Mouse (Mus musculus) thymus, adult 2 months (tissue): ENCODE data around the gene Il1r1. TPM values are rescaled to one million over a fixed set of nuclear protein-coding genes. Genes with fewer than 3 reads are reported as not detected.

Source experiments
- DNase-seq: peaks from one replicate; pipeline ENCODE4 v3.0.0; 2021
- H3K27ac ChIP-seq: fragments of 200-500 bp; 2 replicates; pipeline ENCODE4 v1.5.1; 2012; ENCODE audit warnings: low read length, control low read depth; ENCODE audit not compliant: control insufficient read depth, insufficient read depth
- H3K27me3 ChIP-seq: fragments of 200-500 bp; 2 replicates; pipeline ENCODE4 v1.6.1; 2012; ENCODE audit warnings: mild to moderate bottlenecking, low read length, moderate library complexity, mixed read lengths; ENCODE audit not compliant: control insufficient read depth, insufficient read depth
- H3K36me3 ChIP-seq: fragments of 200-500 bp; 2 replicates; pipeline ENCODE4 v1.6.1; 2012; ENCODE audit warnings: mild to moderate bottlenecking, low read length, moderate library complexity; ENCODE audit not compliant: control insufficient read depth, insufficient read depth
- H3K4me1 ChIP-seq: fragments of 200-500 bp; replicated peaks from 2 replicates; pipeline ENCODE4 v1.6.1; 2012; ENCODE audit warnings: low read length; ENCODE audit not compliant: control insufficient read depth, insufficient read depth
- H3K4me3 ChIP-seq: fragments of 200-500 bp; 2 replicates; pipeline ENCODE4 v1.5.1; 2012; ENCODE audit warnings: mild to moderate bottlenecking, low read length, control low read depth, moderate library complexity; ENCODE audit not compliant: control insufficient read depth, insufficient read depth
- CTCF ChIP-seq: fragments of 200-500 bp; IDR thresholded peaks from 2 replicates; pipeline ENCODE4 v1.5.1; 2012; ENCODE audit warnings: mild to moderate bottlenecking, control low read depth, low read length, moderate library complexity, borderline replicate concordance; ENCODE audit not compliant: control insufficient read depth, poor library complexity, insufficient read depth; ENCODE audit errors: extremely low read depth
- POLR2A ChIP-seq: fragments of 200-500 bp; IDR thresholded peaks from 2 replicates; pipeline ENCODE4 v1.6.1; 2012; ENCODE audit warnings: mild to moderate bottlenecking, low read length, control low read depth, moderate library complexity; ENCODE audit not compliant: control insufficient read depth, poor library complexity, insufficient read depth; ENCODE audit errors: extremely low read depth
- WGBS: fragments of 180-500 bp; shearing (Covaris S2); methylation state at CpG from one replicate; pipeline ENCODE4 v1.1.7; 2018; 5-methylcytosine and 5-hydroxymethylcytosine counted together
- polyA plus RNA-seq: library from polyadenylated mRNA; depleted of rRNA; stranded (reverse); fragments of >200 nt; gene quantifications from 2 replicates; pipeline ENCODE4 v1.2.3, GENCODE M21; 2012

The Il1r1 gene
- polyA plus RNA-seq, 1 experiment = 3.3 TPM

- Histone ChIP-seq H3K4me3 (no peak overlapping the region), H3K4me1 (no peaks in the 10 kb centered on the region), H3K27ac (no peak overlapping the region), H3K36me3 (no peaks in the 10 kb centered on the region), H3K27me3 (no peaks in the 10 kb centered on the region)
- TF ChIP-seq CTCF (no peak), POLR2A (no peak)
- no peak for DNase-seq
- 96% methylated on average over 5 of the region's 5 CpGs for WGBS
Measured at GRCm38 (mm10) chr1:40217521-40217920, 7.4 kb upstream of the Il1r1 start.

DNA sequence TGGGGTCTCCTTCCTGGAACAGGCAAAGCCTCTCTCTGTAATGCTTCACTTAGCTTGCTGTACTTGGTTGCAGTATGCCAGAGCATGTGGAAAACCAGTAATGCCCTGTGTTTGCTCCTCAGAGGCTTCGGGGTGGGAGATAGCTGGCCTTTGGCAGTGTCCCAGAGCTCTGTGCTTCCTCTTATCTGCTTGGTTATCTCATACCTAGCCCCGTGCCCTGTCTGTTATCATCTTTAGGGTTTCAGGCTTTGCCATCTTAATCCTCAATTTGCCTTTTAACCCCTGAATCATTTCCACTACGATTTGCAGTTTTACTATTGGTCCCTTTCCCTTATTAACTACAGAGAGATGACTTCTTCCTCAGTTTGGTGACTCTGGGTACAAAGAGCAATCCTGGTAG is 6.3 kb upstream of the Il1r1 start:
- Histone ChIP-seq H3K27me3 (no peaks in the 10 kb centered on the region), H3K4me3 (no peak overlapping the region), H3K27ac (no peak overlapping the region), H3K4me1 (no peaks in the 10 kb centered on the region), H3K36me3 (no peaks in the 10 kb centered on the region)
- 62% methylated on average over 3 of the region's 3 CpGs for WGBS
- no peak for TF ChIP-seq POLR2A
- no peak for TF ChIP-seq CTCF
- no peak for DNase-seq

GRCm38 (mm10) chr1:40220549-40220948 is 4.3 kb upstream of the Il1r1 start:
- TF ChIP-seq POLR2A (no peak), CTCF (no peak)
- Histone ChIP-seq H3K36me3 (no peaks in the 10 kb centered on the region), H3K27me3 (no peaks in the 10 kb centered on the region), H3K4me3 (no peak overlapping the region), H3K4me1 (0 out of 2 replicates have a peak, but pooled peaks cover 2% of the 10 kb centered on the region), H3K27ac (no peak overlapping the region)
- DNase-seq = no peak
- WGBS = 79% methylated on average over 1 of the region's 1 CpGs

DNA sequence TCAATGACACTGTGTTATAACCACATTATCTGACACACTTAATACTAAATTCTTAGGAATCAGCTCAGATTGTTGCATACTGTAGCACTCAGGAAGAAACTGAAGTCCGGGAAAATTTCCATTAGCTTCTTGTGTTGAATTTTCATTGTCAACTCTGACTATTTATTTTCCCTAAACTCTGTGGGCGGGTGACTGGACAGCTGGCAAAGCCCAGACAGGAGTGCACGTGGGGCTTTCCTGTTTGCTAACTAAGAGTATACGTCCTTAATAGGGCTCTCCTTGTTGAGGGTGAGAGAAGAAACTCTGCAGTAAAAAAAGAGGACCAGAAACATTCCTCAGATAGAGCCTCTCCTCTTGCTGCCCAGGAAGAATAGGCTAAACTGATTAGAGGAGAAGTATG is 3.0 kb upstream of the Il1r1 start:
- no peak for TF ChIP-seq POLR2A
- no peak for TF ChIP-seq CTCF
- H3K36me3 ChIP-seq = no peaks in the 10 kb centered on the region
- DNase-seq = no peak
- H3K4me3 ChIP-seq = no peak overlapping the region
- 0 out of 2 replicates have a peak, but pooled peaks cover 2% of the 10 kb centered on the region for H3K4me1 ChIP-seq
- H3K27me3 ChIP-seq = no peaks in the 10 kb centered on the region
- 82% methylated on average over 4 of the region's 4 CpGs for WGBS
- H3K27ac ChIP-seq = no peak overlapping the region

DNA sequence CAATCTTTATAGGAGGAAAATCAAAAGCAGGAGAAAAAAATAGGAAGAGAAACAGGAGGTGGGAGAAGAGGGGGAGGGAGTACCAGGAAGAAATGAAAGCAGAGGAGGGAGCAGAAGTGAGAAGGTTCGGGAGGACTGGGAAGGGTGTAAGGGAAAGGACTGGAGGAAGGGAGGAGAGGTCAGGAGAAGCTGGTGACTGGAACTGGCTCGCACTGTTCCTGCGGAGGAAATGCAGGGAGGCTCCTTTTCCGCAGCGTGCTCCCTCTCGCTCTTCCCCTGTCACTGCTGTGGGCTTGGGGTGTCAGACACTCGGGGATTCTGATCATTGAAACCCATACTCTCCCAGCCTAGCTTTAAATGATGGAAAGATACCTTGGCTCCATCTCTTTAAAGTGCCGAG is 2.2 kb upstream of the Il1r1 start:
- TF ChIP-seq CTCF (no peak), POLR2A (no peak)
- H3K36me3 ChIP-seq = no peaks in the 10 kb centered on the region
- H3K27ac ChIP-seq = no peak overlapping the region
- WGBS = 87% methylated on average over 8 of the region's 8 CpGs
- H3K4me1 ChIP-seq = 0 out of 2 replicates have a peak, but pooled peaks cover 2% of the 10 kb centered on the region
- no peak overlapping the region for H3K4me3 ChIP-seq
- no peak for DNase-seq
- H3K27me3 ChIP-seq = no peaks in the 10 kb centered on the region

DNA sequence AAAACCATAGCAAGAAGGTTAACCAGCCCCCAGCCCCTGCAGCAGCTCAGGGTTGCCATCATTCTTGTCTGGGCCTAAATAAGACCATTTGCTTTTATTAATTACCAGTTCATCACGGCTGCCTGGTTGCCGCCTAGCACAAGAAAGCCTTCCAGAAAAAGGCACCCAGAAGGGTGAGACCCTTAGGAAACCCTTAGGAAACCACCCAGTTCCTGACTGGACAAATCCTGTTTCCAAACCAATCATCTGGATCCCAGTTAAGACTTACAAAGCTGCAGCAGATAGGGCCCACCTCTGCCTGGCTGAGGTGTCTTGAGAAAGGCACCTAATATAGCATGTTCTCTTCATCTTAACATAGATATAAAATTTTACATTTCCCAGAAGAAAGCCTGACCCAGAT is 1.3 kb upstream of the Il1r1 start:
- WGBS = 88% methylated on average over 2 of the region's 2 CpGs
- TF ChIP-seq POLR2A (no peak), CTCF (no peak)
- DNase-seq = no peak
- H3K36me3 ChIP-seq = no peaks in the 10 kb centered on the region
- H3K27me3 ChIP-seq = no peaks in the 10 kb centered on the region
- 0 out of 2 replicates have a peak, but pooled peaks cover 2% of the 10 kb centered on the region for H3K4me1 ChIP-seq
- no peak overlapping the region for H3K4me3 ChIP-seq
- no peak overlapping the region for H3K27ac ChIP-seq

GRCm38 (mm10) chr1:40225580-40225979 is 700 bp downstream of the Il1r1 start:
- Histone ChIP-seq H3K36me3 (no peaks in the 10 kb centered on the region), H3K4me3 (no peak overlapping the region), H3K4me1 (0 out of 2 replicates have a peak, but pooled peaks cover 2% of the 10 kb centered on the region), H3K27me3 (no peaks in the 10 kb centered on the region), H3K27ac (no peak overlapping the region)
- TF ChIP-seq CTCF (no peak), POLR2A (no peak)
- DNase-seq = no peak
- WGBS = 75% methylated on average over 2 of the region's 2 CpGs
